Mouse (Mus musculus) small intestine, adult 10 weeks (tissue): ENCODE results near the gene Gdf1. TPM values are rescaled to one million over a fixed set of nuclear protein-coding genes. Genes with fewer than 3 reads are reported as not detected.

Experiments used
- polyA plus RNA-seq: library from polyadenylated mRNA; stranded (reverse); fragments of 350-450 nt; fragmentation: Illumina TruSeq; extraction: RNeasy Lipid Tissue Mini Kit (QIAGEN cat#74804); gene quantifications from one replicate; pipeline ENCODE4 v1.2.3, GENCODE M21; 2014; ENCODE audit warnings: low replicate concordance

Gdf1 gene
- polyA plus RNA-seq, result not detected

GRCm38 (mm10) chr8:70329124-70329834, at the start of gene Gdf1:
TSS of gene Gdf1 (plus strand) at chr8:70329817.

DNA sequence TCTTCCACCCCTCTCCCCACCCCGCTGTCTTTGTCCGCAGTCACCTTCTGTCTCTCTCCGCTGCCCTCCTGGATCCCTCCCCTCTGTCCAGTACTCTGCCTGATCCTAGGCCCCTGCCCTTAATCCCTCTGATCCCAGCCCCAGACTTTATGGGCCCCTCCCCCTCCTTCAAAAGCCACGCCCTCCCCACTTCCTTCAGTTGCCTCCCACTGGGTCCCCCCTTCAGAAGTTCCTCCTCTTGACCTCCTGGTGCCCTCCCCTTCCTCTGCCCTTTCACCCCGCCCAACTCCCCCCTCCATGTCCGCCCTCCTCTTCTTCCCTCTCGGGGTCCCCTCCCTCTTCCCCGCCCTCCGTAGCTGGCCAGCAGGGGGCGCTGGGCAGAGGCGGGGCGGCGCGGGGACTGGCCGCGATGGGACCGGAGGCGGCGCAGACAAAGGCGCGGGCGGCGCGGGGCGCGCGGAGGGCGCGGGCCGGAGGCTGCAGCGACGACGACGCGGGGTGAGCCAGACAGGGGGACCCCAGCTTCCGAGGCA, 46.9 kb upstream of the Gdf1 start, which contains the start of gene Homer3:
TSS of gene Homer3 (plus strand) at position 225 of the 533 bp plus-strand sequence.

GRCm38 (mm10) chr8:70302358-70302890, 27.2 kb upstream of the Gdf1 start, which contains the start of the genes Ddx49 and Cope:
TSS of gene Ddx49 (minus strand) at chr8:70302489.
TSS of gene Cope (plus strand) at chr8:70302518.

GRCm38 (mm10) chr8:70315624-70316510, 13.8 kb upstream of the Gdf1 start, which contains the start of gene Cers1:
TSS of gene Cers1 (plus strand) at chr8:70315775.

DNA sequence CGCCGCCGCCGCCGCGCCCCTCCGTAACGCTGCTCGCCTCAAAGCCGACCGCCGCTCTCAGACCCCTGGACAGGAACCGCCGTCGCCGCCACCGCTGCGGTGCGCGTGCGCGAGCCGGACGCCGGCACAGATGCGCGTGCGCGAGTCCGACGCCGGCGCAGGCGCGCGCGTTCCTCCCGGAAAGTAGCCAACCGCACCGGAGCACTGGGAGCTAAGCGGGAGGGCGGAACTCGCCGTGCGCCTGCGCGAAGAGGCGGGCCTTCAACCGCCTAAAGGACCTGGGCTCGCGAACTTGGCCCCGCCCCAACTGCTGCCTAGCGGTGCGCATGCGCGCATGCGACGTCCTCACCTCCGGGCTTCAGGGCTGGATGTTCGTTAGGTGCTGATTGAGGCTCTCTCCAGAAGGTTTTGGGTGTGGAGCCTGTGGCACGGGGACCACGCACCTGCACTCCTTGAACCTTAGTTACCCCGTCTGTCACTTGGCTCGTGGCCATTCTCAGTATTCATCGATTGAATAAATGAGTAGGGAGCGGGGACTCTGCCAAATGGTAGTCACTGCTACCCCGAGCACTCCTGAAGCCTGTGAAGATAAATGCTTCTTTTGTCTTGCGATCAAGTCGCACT, 23.7 kb downstream of the Gdf1 start, which contains the start of gene Upf1:
TSS of gene Upf1 (minus strand) at position 85 of the 624 bp plus-strand sequence.

GRCm38 (mm10) chr8:70373397-70374317, 44.0 kb downstream of the Gdf1 start, which contains the start of gene Comp:
TSS of gene Comp (plus strand) at chr8:70373558.

Other genes with a start within 250 kb of the Gdf1 start
- gene Hapln4, start 246.4 kb upstream of the Gdf1 start, polyA plus RNA-seq, result 0.15 TPM
- gene Ncan, start 208.9 kb upstream of the Gdf1 start, polyA plus RNA-seq, result not detected
- 0.37 TPM for gene Nr2c2ap, start 198.5 kb upstream of the Gdf1 start, polyA plus RNA-seq
- gene Rfxank, start 190.7 kb upstream of the Gdf1 start, polyA plus RNA-seq, result 0.33 TPM
- 2.0 TPM for gene Borcs8, start 190.3 kb upstream of the Gdf1 start, polyA plus RNA-seq
- not detected for gene Mef2b, start 190.1 kb upstream of the Gdf1 start, polyA plus RNA-seq
- 3.5 TPM for gene Tmem161a, start 157.5 kb upstream of the Gdf1 start, polyA plus RNA-seq
- gene Slc25a42, start 117.5 kb upstream of the Gdf1 start, polyA plus RNA-seq, result 1.2 TPM
- gene Sugp2, start 95.6 kb upstream of the Gdf1 start, polyA plus RNA-seq, result 2.9 TPM
- gene Armc6, start 95.4 kb upstream of the Gdf1 start, polyA plus RNA-seq, result 0.71 TPM
- not detected for gene Homer3, start 47.0 kb upstream of the Gdf1 start, polyA plus RNA-seq
- gene Ddx49, start 27.3 kb upstream of the Gdf1 start, polyA plus RNA-seq, result 4.1 TPM
- 0.59 TPM for gene Cope, start 27.3 kb upstream of the Gdf1 start, polyA plus RNA-seq
- not detected for gene Cers1, start 14.0 kb upstream of the Gdf1 start, polyA plus RNA-seq
- 2.2 TPM for gene Upf1, start 23.5 kb downstream of the Gdf1 start, polyA plus RNA-seq
- not detected for gene Comp, start 43.7 kb downstream of the Gdf1 start, polyA plus RNA-seq
- 1.2 TPM for gene Crtc1, start 109.8 kb downstream of the Gdf1 start, polyA plus RNA-seq
- gene Klhl26, start 147.2 kb downstream of the Gdf1 start, polyA plus RNA-seq, result 0.67 TPM
- not detected for gene Tmem59l, start 157.5 kb downstream of the Gdf1 start, polyA plus RNA-seq
- gene Crlf1, start 163.3 kb downstream of the Gdf1 start, polyA plus RNA-seq, result not detected
- not detected for gene Rex1bd, start 176.9 kb downstream of the Gdf1 start, polyA plus RNA-seq
- 2.6 TPM for gene Uba52, start 181.0 kb downstream of the Gdf1 start, polyA plus RNA-seq
- 3.3 TPM for gene Fkbp8, start 197.9 kb downstream of the Gdf1 start, polyA plus RNA-seq
- 4.3 TPM for gene Kxd1, start 198.1 kb downstream of the Gdf1 start, polyA plus RNA-seq
- gene Ell, start 209.6 kb downstream of the Gdf1 start, polyA plus RNA-seq, result 0.74 TPM